Mouse (Mus musculus): ENCODE results near the gene Olfr493.

The Olfr493 gene

GRCm38 (mm10) chr7:108346879-108347278 is at the start of gene Olfr493:
Gene Olfr493, minus strand, starts transcription at chr7:108346979.
- no peak for DNase-seq

GRCm38 (mm10) chr7:108392867-108393266 is 46.1 kb upstream of the Olfr493 start, which contains the start of gene Olfr495:
Gene Olfr495, plus strand, starts transcription at chr7:108393167.
- no peak for DNase-seq

DNA sequence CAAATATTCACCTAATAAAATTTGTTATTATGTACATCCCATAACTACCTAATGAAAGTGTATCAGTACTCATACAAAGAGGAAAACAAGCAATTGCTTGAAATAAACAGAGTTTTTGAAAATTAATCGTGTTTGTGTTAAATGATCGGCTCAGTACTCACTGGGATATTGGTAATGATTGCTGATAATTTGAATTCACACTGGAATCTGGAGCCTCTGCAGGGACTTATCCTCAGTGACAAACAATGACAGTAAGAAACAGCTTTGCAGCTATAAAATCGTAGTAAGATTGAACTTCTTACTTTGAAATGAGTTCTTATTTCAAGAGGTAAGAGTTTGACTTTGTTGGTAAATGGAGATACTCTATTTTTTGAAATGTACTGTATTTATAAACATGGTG is 18.3 kb upstream of the Olfr493 start, which contains the start of gene Olfr494:
Olfr494 (plus strand) TSS at position 301 of the 400 bp plus-strand sequence.
- DNase-seq, result no peak

- DNase-seq, result no peak
These were observed 23.2 kb downstream of the Olfr493 start, which contains the start of gene Olfr492 for GRCm38 (mm10) chr7:108323574-108323973. Gene Olfr492, minus strand, starts transcription at chr7:108323674.

GRCm38 (mm10) chr7:108313151-108313550 is 33.6 kb downstream of the Olfr493 start, which contains the start of gene Olfr491:
Gene Olfr491, plus strand, starts transcription at chr7:108313451.
- DNase-seq, result no peak
